Mouse (Mus musculus): ENCODE measurements at regions not wholly inside any gene's neighbourhood (a gene's known extent, or its start where the extent isn't known, plus 50 kb on each side); places are given as distances from the start of the nearest gene placed in this dataset.

DNA sequence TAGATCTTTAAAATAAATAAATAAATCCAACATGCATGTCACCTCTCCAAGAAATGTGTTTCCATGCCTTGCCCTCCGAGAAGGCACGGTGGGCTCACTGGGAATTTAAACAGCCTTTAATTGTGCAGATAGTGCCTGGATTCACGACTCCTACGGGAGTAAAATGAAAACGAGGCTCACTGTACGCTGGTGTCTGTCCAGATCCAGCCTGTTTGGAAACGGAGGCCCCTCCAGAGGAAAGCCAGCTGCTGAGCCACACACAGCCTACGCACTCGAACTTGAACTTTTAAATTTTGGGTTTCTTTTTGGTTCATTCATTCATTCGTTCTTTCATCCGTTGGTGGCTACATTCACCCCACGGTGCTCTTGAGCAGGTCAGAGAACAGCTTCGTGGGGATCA is 175.1 kb upstream of the Dyrk2 start:
- Histone ChIP-seq H3K4me1 (replicated peaks; ENCODE audit: low read depth, low read length) (peaks cover 5% of the 10 kb centered on the region), H3K27me3 (ENCODE audit: insufficient read depth, low read length) (peaks cover 12% of the 10 kb centered on the region), H3K36me3 (ENCODE audit: insufficient read depth, low read length) (no peaks in the 10 kb centered on the region), H3K9me3 (ENCODE audit: low read length) (no peaks in the 10 kb centered on the region), H3K4me3 (replicated peaks; ENCODE audit: low read length) (no peak overlapping the region)
- no peak for TF ChIP-seq NANOG (IDR thresholded peaks at IDR 0.05; ENCODE audit: borderline replicate concordance, low read length)
- no peak for TF ChIP-seq CTCF (conservative IDR thresholded peaks at IDR 0.05; ENCODE audit: low read length)
- TF ChIP-seq POU5F1 (IDR thresholded peaks at IDR 0.05; ENCODE audit: borderline replicate concordance, low read length): no peak

DNA sequence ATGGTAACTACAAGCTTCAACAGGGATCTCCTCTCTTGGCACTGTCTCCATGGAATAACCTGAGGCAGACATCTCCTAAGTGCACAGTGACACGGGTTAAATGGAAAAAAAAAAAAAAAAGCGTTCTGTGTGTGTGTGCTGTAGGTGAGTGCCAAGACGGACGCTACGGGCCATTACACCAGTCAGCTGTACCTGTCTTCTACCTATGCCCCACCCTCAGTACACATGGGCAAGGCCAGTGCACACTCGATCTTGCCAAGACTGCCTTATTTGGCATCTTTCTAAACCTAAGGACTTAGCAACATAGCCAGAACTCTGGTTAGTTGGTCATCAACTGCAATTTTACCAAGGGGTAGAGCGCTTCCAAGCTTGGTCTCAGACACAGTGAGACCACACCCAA is 173.1 kb upstream of the Dyrk2 start:
- H3K4me3 ChIP-seq (replicated peaks; ENCODE audit: low read length): no peak overlapping the region
- no peak for TF ChIP-seq CTCF (conservative IDR thresholded peaks at IDR 0.05; ENCODE audit: low read length)
- TF ChIP-seq POU5F1 (IDR thresholded peaks at IDR 0.05; ENCODE audit: borderline replicate concordance, low read length): no peak
- TF ChIP-seq NANOG (IDR thresholded peaks at IDR 0.05; ENCODE audit: borderline replicate concordance, low read length): no peak
- no peaks in the 10 kb centered on the region for H3K36me3 ChIP-seq (ENCODE audit: insufficient read depth, low read length)
- no peaks in the 10 kb centered on the region for H3K9me3 ChIP-seq (ENCODE audit: low read length)
- H3K27me3 ChIP-seq (ENCODE audit: insufficient read depth, low read length): peaks cover 12% of the 10 kb centered on the region
- H3K4me1 ChIP-seq (replicated peaks; ENCODE audit: low read depth, low read length): peaks cover 8% of the 10 kb centered on the region

DNA sequence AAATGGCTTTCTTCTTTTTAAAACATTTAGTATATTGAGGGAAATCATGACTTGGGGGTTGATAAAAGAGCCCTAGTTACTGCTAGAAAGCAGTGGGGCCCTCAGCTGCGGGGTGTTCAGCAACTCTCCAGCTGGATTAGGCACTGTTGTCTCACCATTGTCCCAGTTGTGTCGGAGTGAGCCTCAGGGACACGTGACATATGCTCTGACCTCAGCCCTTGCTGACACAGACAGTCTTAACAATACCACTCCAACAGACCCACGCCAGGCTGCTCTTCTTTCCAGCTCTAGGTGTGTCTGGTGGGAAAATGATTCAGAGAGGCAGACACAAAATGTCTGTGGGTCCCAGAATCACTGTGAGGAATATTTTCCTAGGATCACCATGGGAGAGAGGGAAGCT is 170.2 kb upstream of the Dyrk2 start:
- Histone ChIP-seq H3K36me3 (ENCODE audit: insufficient read depth, low read length) (no peaks in the 10 kb centered on the region), H3K9me3 (ENCODE audit: low read length) (no peaks in the 10 kb centered on the region), H3K4me3 (replicated peaks; ENCODE audit: low read length) (no peak overlapping the region), H3K27me3 (ENCODE audit: insufficient read depth, low read length) (no peaks in the 10 kb centered on the region), H3K4me1 (replicated peaks; ENCODE audit: low read depth, low read length) (peaks cover 8% of the 10 kb centered on the region)
- no peak for TF ChIP-seq POU5F1 (IDR thresholded peaks at IDR 0.05; ENCODE audit: borderline replicate concordance, low read length)
- TF ChIP-seq NANOG (IDR thresholded peaks at IDR 0.05; ENCODE audit: borderline replicate concordance, low read length): no peak
- TF ChIP-seq CTCF (conservative IDR thresholded peaks at IDR 0.05; ENCODE audit: low read length): no peak

DNA sequence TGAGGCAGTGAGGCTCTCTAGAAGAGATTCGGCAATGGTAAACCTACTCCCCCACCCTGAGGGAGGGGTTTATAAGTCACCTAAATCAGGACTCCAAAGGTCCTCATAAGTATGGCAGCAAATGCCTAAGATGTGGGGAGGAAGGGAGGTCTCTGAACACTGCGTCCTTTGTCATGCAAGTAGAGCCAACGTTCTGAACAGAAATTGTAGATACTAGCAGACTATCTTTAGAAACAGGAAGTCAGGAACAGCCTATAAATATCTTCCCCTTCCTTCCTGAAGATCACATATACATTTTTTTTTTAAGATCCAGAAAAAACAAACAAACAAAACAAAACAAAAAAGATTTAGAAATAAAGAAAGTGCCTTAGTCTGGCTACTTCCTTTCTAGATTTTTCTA is 169.7 kb upstream of the Dyrk2 start:
- no peaks in the 10 kb centered on the region for H3K27me3 ChIP-seq (ENCODE audit: insufficient read depth, low read length)
- TF ChIP-seq CTCF (conservative IDR thresholded peaks at IDR 0.05; ENCODE audit: low read length) (no peak), POU5F1 (IDR thresholded peaks at IDR 0.05; ENCODE audit: borderline replicate concordance, low read length) (no peak), NANOG (IDR thresholded peaks at IDR 0.05; ENCODE audit: borderline replicate concordance, low read length) (no peak)
- peaks cover 8% of the 10 kb centered on the region for H3K4me1 ChIP-seq (replicated peaks; ENCODE audit: low read depth, low read length)
- H3K9me3 ChIP-seq (ENCODE audit: low read length): no peaks in the 10 kb centered on the region
- H3K36me3 ChIP-seq (ENCODE audit: insufficient read depth, low read length): no peaks in the 10 kb centered on the region
- H3K4me3 ChIP-seq (replicated peaks; ENCODE audit: low read length): no peak overlapping the region

DNA sequence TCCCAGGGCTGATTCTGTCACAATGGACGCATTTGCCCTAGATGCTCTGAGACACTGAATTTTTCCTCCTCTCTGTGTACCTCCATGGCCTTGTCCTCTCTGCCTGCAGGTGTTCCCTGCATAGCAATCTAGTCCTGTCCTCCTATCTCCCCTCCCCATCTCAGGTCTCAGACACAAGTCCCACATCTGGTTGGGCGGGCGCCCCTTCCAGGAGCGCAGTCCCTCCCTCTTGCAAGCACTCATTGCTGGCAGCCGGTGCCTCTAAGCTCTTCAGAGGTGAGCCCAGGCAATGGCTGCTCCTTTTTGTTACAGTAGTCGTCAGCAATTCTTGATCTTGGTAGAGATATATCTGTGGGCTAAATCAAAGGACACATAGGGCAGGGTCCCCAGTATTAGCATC is 169.0 kb upstream of the Dyrk2 start:
- no peak overlapping the region for H3K4me3 ChIP-seq (replicated peaks; ENCODE audit: low read length)
- no peaks in the 10 kb centered on the region for H3K9me3 ChIP-seq (ENCODE audit: low read length)
- peaks cover 8% of the 10 kb centered on the region for H3K4me1 ChIP-seq (replicated peaks; ENCODE audit: low read depth, low read length)

DNA sequence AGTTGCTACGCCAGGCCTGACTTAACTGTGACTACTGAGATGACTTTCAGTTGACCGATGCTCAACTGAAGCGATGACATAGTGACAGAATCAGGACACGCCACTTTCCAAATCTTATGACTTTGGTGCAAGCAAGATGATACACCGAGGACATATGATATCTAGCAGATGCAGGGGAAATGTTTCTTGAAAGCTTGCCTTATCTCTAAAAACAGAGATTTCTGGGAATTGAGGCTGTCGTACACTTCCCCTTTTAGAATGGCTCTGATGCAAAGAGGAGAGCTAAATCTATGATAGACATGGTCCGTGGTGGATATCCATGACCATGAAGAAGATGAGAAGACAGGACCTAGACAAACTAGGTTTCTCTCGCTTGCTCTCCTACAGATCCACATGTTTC is 167.8 kb upstream of the Dyrk2 start:
- Histone ChIP-seq H3K9me3 (ENCODE audit: low read length) (no peaks in the 10 kb centered on the region), H3K4me3 (replicated peaks; ENCODE audit: low read length) (no peak overlapping the region), H3K4me1 (replicated peaks; ENCODE audit: low read depth, low read length) (0 out of 2 replicates have a peak, but pooled peaks cover 3% of the 10 kb centered on the region), H3K27me3 (ENCODE audit: insufficient read depth, low read length) (no peaks in the 10 kb centered on the region), H3K36me3 (ENCODE audit: insufficient read depth, low read length) (no peaks in the 10 kb centered on the region)
- TF ChIP-seq NANOG (IDR thresholded peaks at IDR 0.05; ENCODE audit: borderline replicate concordance, low read length) (no peak), CTCF (conservative IDR thresholded peaks at IDR 0.05; ENCODE audit: low read length) (no peak), POU5F1 (IDR thresholded peaks at IDR 0.05; ENCODE audit: borderline replicate concordance, low read length) (no peak)

More for the DNA sequence above, 169.0 kb upstream of the Dyrk2 start:
- no peaks in the 10 kb centered on the region for H3K27me3 ChIP-seq (ENCODE audit: insufficient read depth, low read length)
- TF ChIP-seq NANOG (IDR thresholded peaks at IDR 0.05; ENCODE audit: borderline replicate concordance, low read length) (no peak), POU5F1 (IDR thresholded peaks at IDR 0.05; ENCODE audit: borderline replicate concordance, low read length) (no peak), CTCF (conservative IDR thresholded peaks at IDR 0.05; ENCODE audit: low read length) (no peak)
- H3K36me3 ChIP-seq (ENCODE audit: insufficient read depth, low read length): no peaks in the 10 kb centered on the region

DNA sequence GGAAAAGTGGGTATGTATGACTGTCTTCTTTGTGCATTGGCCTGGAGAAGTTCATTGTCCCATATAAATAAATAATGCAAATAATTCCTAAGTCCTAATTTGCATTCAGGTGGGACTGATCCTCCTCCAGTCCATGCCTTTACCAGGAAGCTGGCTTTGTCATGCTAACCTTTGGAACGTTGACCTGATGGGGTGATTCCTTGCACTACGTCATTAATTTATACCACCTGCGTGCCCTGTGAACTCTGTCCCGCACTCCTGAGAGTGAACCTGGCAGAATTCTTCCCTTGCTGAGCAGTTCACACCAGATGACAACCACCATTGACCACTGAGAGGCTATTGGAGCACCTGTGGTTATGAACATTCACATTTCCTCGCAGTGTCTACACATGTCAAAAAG is 165.9 kb upstream of the Dyrk2 start:
- Histone ChIP-seq H3K4me3 (replicated peaks; ENCODE audit: low read length) (no peak overlapping the region), H3K36me3 (ENCODE audit: insufficient read depth, low read length) (no peaks in the 10 kb centered on the region), H3K27me3 (ENCODE audit: insufficient read depth, low read length) (no peaks in the 10 kb centered on the region), H3K9me3 (ENCODE audit: low read length) (no peaks in the 10 kb centered on the region), H3K4me1 (replicated peaks; ENCODE audit: low read depth, low read length) (0 out of 2 replicates have a peak, but pooled peaks cover 3% of the 10 kb centered on the region)
- no peak for TF ChIP-seq POU5F1 (IDR thresholded peaks at IDR 0.05; ENCODE audit: borderline replicate concordance, low read length)
- no peak for TF ChIP-seq NANOG (IDR thresholded peaks at IDR 0.05; ENCODE audit: borderline replicate concordance, low read length)
- no peak for TF ChIP-seq CTCF (conservative IDR thresholded peaks at IDR 0.05; ENCODE audit: low read length)

DNA sequence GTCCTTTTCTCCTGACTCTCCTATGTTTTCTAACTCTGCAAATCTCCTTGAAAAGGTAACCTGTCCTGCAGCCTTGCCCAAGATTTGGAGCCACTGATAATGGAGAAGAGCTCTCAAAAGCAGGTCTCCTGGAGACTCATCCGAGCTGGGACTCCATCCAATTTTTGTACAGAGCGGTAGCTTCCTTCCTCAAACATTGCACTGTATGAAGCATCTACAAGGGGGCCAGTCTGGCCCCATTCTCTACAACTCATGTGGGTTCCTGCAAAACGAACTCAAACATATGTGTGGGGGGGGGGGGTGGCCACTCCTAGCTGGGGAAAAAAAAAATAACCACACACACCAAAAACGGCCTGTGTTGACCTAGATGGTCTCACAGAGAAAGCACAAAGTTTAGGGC is 164.4 kb upstream of the Dyrk2 start:
- H3K27me3 ChIP-seq (ENCODE audit: insufficient read depth, low read length): no peaks in the 10 kb centered on the region
- no peaks in the 10 kb centered on the region for H3K9me3 ChIP-seq (ENCODE audit: low read length)
- TF ChIP-seq CTCF (conservative IDR thresholded peaks at IDR 0.05; ENCODE audit: low read length): no peak
- no peak overlapping the region for H3K4me3 ChIP-seq (replicated peaks; ENCODE audit: low read length)
- no peaks in the 10 kb centered on the region for H3K36me3 ChIP-seq (ENCODE audit: insufficient read depth, low read length)
- H3K4me1 ChIP-seq (replicated peaks; ENCODE audit: low read depth, low read length): no peaks in the 10 kb centered on the region

Measured in E14TG2a.4 (cell line).